Mouse (Mus musculus) limb, embryonic 11.5 days (tissue): Measurements from ENCODE around the gene Arhgap23. TPM values are rescaled to one million over a fixed set of nuclear protein-coding genes. Genes with fewer than 3 reads are reported as not detected.

Experiments used
- ATAC-seq: fragments of 200-750 bp; cut with Nextera tagmentation; 2 replicates; pipeline ENCODE4 v1.8.0; 2017; ENCODE audit warnings: low read depth; ENCODE audit not compliant: insufficient number of reproducible peaks, low FRiP score, low TSS enrichment
- DNase-seq: peaks from one replicate; pipeline ENCODE4 v3.0.0-alpha.2; 2015; ENCODE audit warnings: low spot score
- H3K27ac ChIP-seq: fragments of 300-500 bp; sonication (generic); replicated peaks from 2 replicates; pipeline ENCODE4 v1.5.1; 2014; ENCODE audit warnings: low read depth, mild to moderate bottlenecking, low read length
- H3K27me3 ChIP-seq: fragments of 300-500 bp; sonication (generic); 2 replicates; pipeline ENCODE4 v1.6.1; 2014; ENCODE audit warnings: mild to moderate bottlenecking, low read length, mixed read lengths; ENCODE audit not compliant: control insufficient read depth, insufficient read depth
- H3K36me3 ChIP-seq: fragments of 300-500 bp; sonication (generic); 2 replicates; pipeline ENCODE4 v1.6.1; 2014; ENCODE audit warnings: mild to moderate bottlenecking, low read length, moderate library complexity, mixed read lengths; ENCODE audit not compliant: control insufficient read depth, insufficient read depth
- H3K4me1 ChIP-seq: fragments of 300-500 bp; sonication (generic); 2 replicates; pipeline ENCODE4 v1.6.1; 2014; ENCODE audit warnings: low read length, mixed read lengths; ENCODE audit not compliant: control insufficient read depth, insufficient read depth
- H3K4me2 ChIP-seq: fragments of 300-500 bp; sonication (generic); 2 replicates; pipeline ENCODE4 v1.6.1; 2014; ENCODE audit warnings: low read depth, mild to moderate bottlenecking, moderate library complexity; ENCODE audit not compliant: severe bottlenecking
- H3K4me3 ChIP-seq: fragments of 300-500 bp; sonication (generic); 2 replicates; pipeline ENCODE4 v1.5.1; 2014; ENCODE audit warnings: low read depth, low read length
- H3K9ac ChIP-seq: fragments of 300-500 bp; sonication (generic); 2 replicates; pipeline ENCODE4 v1.6.1; 2014; ENCODE audit warnings: mild to moderate bottlenecking, low read length
- H3K9me3 ChIP-seq: fragments of 300-500 bp; sonication (generic); 2 replicates; pipeline ENCODE4 v1.6.1; 2016; ENCODE audit warnings: low read length; ENCODE audit not compliant: control insufficient read depth
- WGBS: fragments of 180-500 bp; shearing (Covaris S2); extraction: QIAGEN DNeasy Blood & Tissue Kit; methylation state at CpG from one replicate; pipeline ENCODE4 v1.1.7; 2014; 5-methylcytosine and 5-hydroxymethylcytosine counted together
- polyA plus RNA-seq: library from polyadenylated mRNA; unstranded; fragments of >200 nt; fragmentation: Nextera tagmentation; extraction: Ambion mirVana; gene quantifications from 2 replicates; pipeline ENCODE4 v1.2.1, GENCODE M21; 2014

Gene Arhgap23
- polyA plus RNA-seq, 1 experiment from 2014 or later: 4.2 TPM

GRCm38 (mm10) chr11:97465957-97466356 is 50.6 kb downstream of the Arhgap23 start:
- H3K4me1 ChIP-seq: no peaks in the 10 kb centered on the region
- ATAC-seq (no peak), DNase-seq (no peak)
- no peaks in the 10 kb centered on the region for H3K27me3 ChIP-seq
- peaks cover 26% of the 10 kb centered on the region for H3K36me3 ChIP-seq
- no peak overlapping the region for H3K4me3 ChIP-seq
- no peak overlapping the region for H3K9ac ChIP-seq
- no peak overlapping the region for H3K27ac ChIP-seq
- H3K9me3 ChIP-seq: no peaks in the 10 kb centered on the region
- 84% methylated on average over 12 of the region's 12 CpGs for WGBS
- no peak overlapping the region for H3K4me2 ChIP-seq

- H3K36me3 ChIP-seq: peaks cover 22% of the 10 kb centered on the region
- ATAC-seq (no peak), DNase-seq (no peak)
- 83% methylated on average over 10 of the region's 10 CpGs for WGBS
- H3K9ac ChIP-seq: no peak overlapping the region
- H3K27me3 ChIP-seq: no peaks in the 10 kb centered on the region
- H3K4me1 ChIP-seq: no peaks in the 10 kb centered on the region
- H3K4me2 ChIP-seq: no peak overlapping the region
- H3K4me3 ChIP-seq: no peak overlapping the region
- H3K27ac ChIP-seq: no peak overlapping the region
- H3K9me3 ChIP-seq: no peaks in the 10 kb centered on the region
Observed at GRCm38 (mm10) chr11:97466444-97467160, 51.3 kb downstream of the Arhgap23 start.

GRCm38 (mm10) chr11:97468639-97469287 is 53.4 kb downstream of the Arhgap23 start:
- H3K4me2 ChIP-seq: no peak overlapping the region
- H3K4me1 ChIP-seq: no peaks in the 10 kb centered on the region
- H3K27ac ChIP-seq: no peak overlapping the region
- ATAC-seq (0 out of 2 replicates have a peak, but pooled peaks have one; percentile 35), DNase-seq (peak; percentile 90)
- no peak overlapping the region for H3K9ac ChIP-seq
- WGBS: 48% methylated on average over 14 of the region's 14 CpGs
- no peaks in the 10 kb centered on the region for H3K9me3 ChIP-seq
- no peak overlapping the region for H3K4me3 ChIP-seq
- H3K27me3 ChIP-seq: no peaks in the 10 kb centered on the region
- H3K36me3 ChIP-seq: peaks cover 15% of the 10 kb centered on the region

- ATAC-seq (no peak), DNase-seq (no peak)
- Histone ChIP-seq H3K4me1 (no peaks in the 10 kb centered on the region), H3K27ac (no peak overlapping the region), H3K4me2 (no peak overlapping the region), H3K4me3 (no peak overlapping the region), H3K36me3 (peaks cover 14% of the 10 kb centered on the region), H3K9ac (no peak overlapping the region), H3K27me3 (no peaks in the 10 kb centered on the region), H3K9me3 (no peaks in the 10 kb centered on the region)
- WGBS: 93% methylated on average over 7 of the region's 7 CpGs
Observed at GRCm38 (mm10) chr11:97469828-97470227, 54.5 kb downstream of the Arhgap23 start.

DNA sequence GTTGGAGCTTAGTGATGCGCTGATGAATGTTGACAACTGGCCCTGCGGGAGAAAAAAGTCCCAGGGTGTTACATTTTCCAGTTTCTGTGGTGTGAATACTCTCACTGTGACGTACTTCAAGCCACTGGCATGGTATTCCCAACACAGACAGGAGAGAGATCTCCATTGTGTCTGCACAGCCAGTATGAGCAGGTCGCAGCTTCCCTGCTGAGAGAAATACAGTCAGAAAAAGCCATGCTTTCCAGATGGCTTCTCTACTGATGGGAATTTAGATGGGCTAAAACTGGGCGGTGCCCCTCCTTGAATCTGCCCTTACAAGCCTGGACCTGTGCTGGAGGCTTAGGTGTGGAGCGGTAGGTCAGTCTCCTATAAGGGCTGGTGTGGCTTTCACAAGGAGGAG is 55.9 kb downstream of the Arhgap23 start:
- no peak for DNase-seq
- H3K27me3 ChIP-seq: no peaks in the 10 kb centered on the region
- H3K36me3 ChIP-seq: peaks cover 16% of the 10 kb centered on the region
- H3K4me1 ChIP-seq: no peaks in the 10 kb centered on the region
- H3K4me3 ChIP-seq: no peak overlapping the region
- H3K4me2 ChIP-seq: no peak overlapping the region
- H3K27ac ChIP-seq: no peak overlapping the region
- no peak overlapping the region for H3K9ac ChIP-seq
- no peaks in the 10 kb centered on the region for H3K9me3 ChIP-seq
- WGBS: 77% methylated on average over 6 of the region's 6 CpGs
- no peak for ATAC-seq

DNA sequence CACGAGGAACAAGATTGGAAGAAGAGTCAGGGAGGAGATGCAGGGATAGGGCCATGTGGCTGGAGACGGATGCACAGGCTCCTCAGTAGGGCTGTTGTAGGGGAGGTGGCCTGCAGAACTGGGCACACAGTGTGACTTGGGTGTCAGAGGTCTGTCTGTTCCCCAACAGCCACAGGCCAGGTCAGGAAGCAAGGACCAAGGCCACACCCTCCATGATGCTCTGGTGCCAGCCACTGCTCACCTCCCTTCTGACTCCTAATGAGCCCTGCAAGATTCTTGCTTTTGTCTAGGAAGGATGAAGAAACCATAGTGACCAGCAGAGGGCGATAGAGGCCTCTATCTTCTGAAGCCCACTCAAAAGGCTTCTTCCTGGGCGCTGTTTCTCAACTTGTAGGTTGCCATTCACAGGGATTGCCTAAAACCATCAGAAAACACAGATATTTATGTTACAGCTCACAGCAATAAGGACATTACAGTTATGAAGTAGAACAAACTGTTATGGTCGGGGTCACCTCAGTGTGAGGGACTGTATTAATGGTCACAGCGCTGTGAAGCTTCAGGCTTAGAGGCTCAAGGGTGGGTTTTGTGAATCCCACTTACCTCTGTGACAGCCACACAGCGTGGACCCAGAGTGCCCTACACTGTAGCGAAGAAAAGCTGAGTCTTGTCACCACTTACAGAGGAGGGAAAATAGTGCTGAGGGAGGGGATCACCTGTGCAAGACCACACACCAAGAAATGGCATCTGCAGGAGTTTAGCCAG is 61.2 kb downstream of the Arhgap23 start:
- DNase-seq (peak; percentile 84), ATAC-seq (no peak)
- Histone ChIP-seq H3K4me3 (no peak overlapping the region), H3K36me3 (peaks cover 11% of the 10 kb centered on the region), H3K4me1 (no peaks in the 10 kb centered on the region), H3K4me2 (no peak overlapping the region), H3K9ac (peak overlapping the region; percentile 9; the same call in 1 of the 2 replicates), H3K27me3 (no peaks in the 10 kb centered on the region), H3K27ac (no peak overlapping the region), H3K9me3 (no peaks in the 10 kb centered on the region)
- 63% methylated on average over 8 of the region's 8 CpGs for WGBS

GRCm38 (mm10) chr11:97477431-97477830 is 62.1 kb downstream of the Arhgap23 start:
- WGBS: 87% methylated on average over 7 of the region's 7 CpGs
- peaks cover 11% of the 10 kb centered on the region for H3K36me3 ChIP-seq

DNA sequence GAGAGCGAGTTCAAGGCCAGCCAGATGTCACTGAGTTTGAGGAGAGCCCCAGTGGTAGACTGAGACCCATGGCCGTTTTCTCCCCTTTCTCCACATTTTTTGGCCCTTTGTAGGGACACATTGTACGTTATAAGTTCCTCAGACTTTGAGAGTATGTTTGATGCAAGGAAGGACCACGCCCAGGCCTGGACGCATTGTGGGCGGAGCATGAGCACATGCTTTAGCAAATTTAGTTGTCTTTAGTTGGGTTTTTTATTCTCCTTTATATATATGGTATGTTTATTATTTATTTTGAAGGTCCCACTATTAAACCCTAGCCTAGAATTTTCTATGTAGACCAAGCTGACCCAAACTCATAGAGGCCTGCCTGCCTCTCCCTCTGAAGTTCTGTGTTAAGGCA is 63.0 kb downstream of the Arhgap23 start:
- Histone ChIP-seq H3K36me3 (peaks cover 11% of the 10 kb centered on the region), H3K9ac (no peak overlapping the region), H3K27me3 (no peaks in the 10 kb centered on the region), H3K27ac (no peak overlapping the region), H3K9me3 (no peaks in the 10 kb centered on the region), H3K4me2 (no peak overlapping the region), H3K4me1 (no peaks in the 10 kb centered on the region), H3K4me3 (no peak overlapping the region)
- DNase-seq (no peak), ATAC-seq (no peak)
- 90% methylated on average over 6 of the region's 6 CpGs for WGBS

More at GRCm38 (mm10) chr11:97477431-97477830, 62.1 kb downstream of the Arhgap23 start:
- no peak overlapping the region for H3K4me3 ChIP-seq
- H3K27ac ChIP-seq: no peak overlapping the region
- no peaks in the 10 kb centered on the region for H3K9me3 ChIP-seq
- no peak overlapping the region for H3K4me2 ChIP-seq
- no peaks in the 10 kb centered on the region for H3K4me1 ChIP-seq
- H3K27me3 ChIP-seq: no peaks in the 10 kb centered on the region
- ATAC-seq (no peak), DNase-seq (no peak)
- H3K9ac ChIP-seq: no peak overlapping the region
